Mouse (Mus musculus) CH12.LX (cell line): ENCODE measurements at regions not wholly inside any gene's neighbourhood (a gene's known extent, or its start where the extent isn't known, plus 50 kb on each side); places are given as distances from the start of the nearest gene placed in this dataset.

Source experiments
- DNase-seq: peaks from one replicate; pipeline ENCODE4 v3.0.0-alpha.2; 2013; ENCODE audit errors: extremely low read depth
- H3K27ac ChIP-seq: 2 replicates; pipeline ENCODE4 v1.5.1; 2012; ENCODE audit warnings: low read depth, mild to moderate bottlenecking, control low read depth, moderate library complexity; ENCODE audit not compliant: insufficient read depth
- H3K27me3 ChIP-seq: replicated peaks from 2 replicates; pipeline ENCODE3; 2012; ENCODE audit warnings: inconsistent platforms
- H3K36me3 ChIP-seq, 2 experiments: replicated peaks in 1 of 2; 2 replicates each; pipeline versions ENCODE3 to v1.6.1; 2012; ENCODE audit warnings: inconsistent platforms in 1 of 2, low read length in 1 of 2, mild to moderate bottlenecking in 1 of 2, mixed read lengths in 1 of 2, moderate library complexity in 1 of 2; ENCODE audit not compliant: control insufficient read depth in 1 of 2, insufficient read depth in 1 of 2
- H3K4me1 ChIP-seq, 2 experiments: 2 replicates each; pipeline ENCODE4 v1.6.1; 2012; ENCODE audit warnings: inconsistent platforms in 1 of 2, moderate library complexity in 1 of 2; ENCODE audit not compliant: insufficient read depth in 2 of 2, control insufficient read depth in 1 of 2
- H3K4me2 ChIP-seq: 2 replicates; pipeline ENCODE4 v1.6.1; 2012; ENCODE audit warnings: low read depth, mild to moderate bottlenecking, control low read depth; ENCODE audit not compliant: poor library complexity, insufficient read depth, severe bottlenecking
- H3K4me3 ChIP-seq, 3 experiments: fragments of 150-350 bp in 1 of 3; sonication (generic) in 1 of 3; replicated peaks in 1 of 3; 2 replicates each; pipeline versions ENCODE3 to v1.5.1; 2011 to 2012; ENCODE audit warnings: low read depth in 2 of 3, low read length in 2 of 3, mild to moderate bottlenecking in 2 of 3, moderate library complexity in 2 of 3, control low read depth in 1 of 3, improper control_type of control experiment in 1 of 3, inconsistent platforms in 1 of 3, mixed read lengths in 1 of 3; ENCODE audit not compliant: poor library complexity in 1 of 3
- H3K79me2 ChIP-seq: replicated peaks from 2 replicates; pipeline ENCODE4 v1.6.1; 2012; ENCODE audit warnings: mild to moderate bottlenecking, moderate library complexity; ENCODE audit not compliant: control insufficient read depth, poor library complexity, insufficient read depth, severe bottlenecking; ENCODE audit errors: extremely low read depth
- H3K9ac ChIP-seq: 2 replicates; pipeline ENCODE4 v1.6.1; 2012; ENCODE audit warnings: low read depth, mild to moderate bottlenecking, control low read depth, moderate library complexity; ENCODE audit not compliant: insufficient read depth
- H3K9me3 ChIP-seq: replicated peaks from 2 replicates; pipeline ENCODE3; 2012; ENCODE audit warnings: low read length, inconsistent platforms, mixed read lengths
- BHLHE40 ChIP-seq: IDR thresholded peaks from 2 replicates; pipeline ENCODE4 v1.6.1; 2011; ENCODE audit warnings: mild to moderate bottlenecking, low read depth, low read length, improper control_type of control experiment
- CHD1 ChIP-seq: IDR thresholded peaks from 2 replicates; pipeline ENCODE4 v1.6.1; 2012; ENCODE audit warnings: low read depth, low read length, improper control_type of control experiment, inconsistent platforms
- ELF1 ChIP-seq: IDR thresholded peaks from 2 replicates; pipeline ENCODE4 v1.6.1; 2014; ENCODE audit warnings: low read depth, mild to moderate bottlenecking, inconsistent platforms, low read length, improper control_type of control experiment
- EP300 ChIP-seq: IDR thresholded peaks from 2 replicates; pipeline ENCODE4 v1.6.1; 2011; ENCODE audit warnings: low read length, improper control_type of control experiment
- ETS1 ChIP-seq: conservative IDR thresholded peaks from 2 replicates; pipeline ENCODE4 v1.6.1; 2012; ENCODE audit warnings: low read depth, mild to moderate bottlenecking, inconsistent platforms, low read length, improper control_type of control experiment, moderate library complexity
- GABPA ChIP-seq: IDR thresholded peaks from 2 replicates; pipeline ENCODE4 v1.6.1; 2012; ENCODE audit warnings: low read depth, low read length, improper control_type of control experiment, inconsistent platforms; ENCODE audit not compliant: insufficient replicate concordance
- HCFC1 ChIP-seq: IDR thresholded peaks from 2 replicates; pipeline ENCODE4 v1.6.1; 2012; ENCODE audit warnings: low read depth, mild to moderate bottlenecking, inconsistent platforms, low read length, improper control_type of control experiment
- IRF4 ChIP-seq: IDR thresholded peaks from 2 replicates; pipeline ENCODE4 v1.6.1; 2014; ENCODE audit warnings: low read depth, mild to moderate bottlenecking, inconsistent platforms, low read length, improper control_type of control experiment
- JUN ChIP-seq: IDR thresholded peaks from 2 replicates; pipeline ENCODE4 v1.6.1; 2011; ENCODE audit warnings: low read depth, mild to moderate bottlenecking, low read length, improper control_type of control experiment, moderate library complexity; ENCODE audit not compliant: insufficient read depth
- JUND ChIP-seq: conservative IDR thresholded peaks from 2 replicates; pipeline ENCODE4 v1.6.1; 2011; ENCODE audit warnings: low read depth, low read length, improper control_type of control experiment
- KAT2A ChIP-seq: IDR thresholded peaks from 2 replicates; pipeline ENCODE4 v1.6.1; 2012; ENCODE audit warnings: low read length, improper control_type of control experiment, inconsistent platforms; ENCODE audit not compliant: insufficient replicate concordance
- MAX ChIP-seq: IDR thresholded peaks from 2 replicates; pipeline ENCODE4 v1.6.1; 2011; ENCODE audit warnings: low read length, improper control_type of control experiment
- MEF2A ChIP-seq: IDR thresholded peaks from 2 replicates; pipeline ENCODE4 v1.6.1; 2014; ENCODE audit warnings: low read depth, mild to moderate bottlenecking, inconsistent platforms, low read length, improper control_type of control experiment, borderline replicate concordance
- MYC ChIP-seq: IDR thresholded peaks from 2 replicates; pipeline ENCODE4 v1.6.1; 2011; ENCODE audit warnings: low read depth, mild to moderate bottlenecking, improper control_type of control experiment, low read length
- PAX5 ChIP-seq: IDR thresholded peaks from 2 replicates; pipeline ENCODE4 v1.6.1; 2012; ENCODE audit warnings: low read length, inconsistent platforms, mixed read lengths
- POLR2A ChIP-seq: IDR thresholded peaks from 2 replicates; pipeline ENCODE4 v1.6.1; 2011; ENCODE audit warnings: low read depth, mild to moderate bottlenecking, improper control_type of control experiment, low read length
- RAD21 ChIP-seq: IDR thresholded peaks from 2 replicates; pipeline ENCODE4 v1.6.1; 2011; ENCODE audit warnings: low read depth, mild to moderate bottlenecking, low read length, improper control_type of control experiment, moderate library complexity
- RCOR1 ChIP-seq: conservative IDR thresholded peaks from 2 replicates; pipeline ENCODE4 v1.6.1; 2012; ENCODE audit warnings: low read depth, mild to moderate bottlenecking, inconsistent platforms, low read length, improper control_type of control experiment
- SIN3A ChIP-seq: IDR thresholded peaks from 2 replicates; pipeline ENCODE4 v1.6.1; 2012; ENCODE audit warnings: low read length, improper control_type of control experiment, inconsistent platforms
- SMC3 ChIP-seq: IDR thresholded peaks from 2 replicates; pipeline ENCODE4 v1.6.1; 2011; ENCODE audit warnings: low read depth, low read length, improper control_type of control experiment
- TBP ChIP-seq: conservative IDR thresholded peaks from 2 replicates; pipeline ENCODE4 v1.6.1; 2011; ENCODE audit warnings: low read depth, low read length, improper control_type of control experiment
- UBTF ChIP-seq: IDR thresholded peaks from 2 replicates; pipeline ENCODE4 v1.6.1; 2012; ENCODE audit warnings: low read depth, mild to moderate bottlenecking, inconsistent platforms, low read length, improper control_type of control experiment, moderate library complexity
- USF1 ChIP-seq: IDR thresholded peaks from 2 replicates; pipeline ENCODE4 v1.6.1; 2014; ENCODE audit warnings: low read depth, mild to moderate bottlenecking, inconsistent platforms, low read length, improper control_type of control experiment
- USF2 ChIP-seq: conservative IDR thresholded peaks from 2 replicates; pipeline ENCODE4 v1.6.1; 2011; ENCODE audit warnings: low read depth, low read length, improper control_type of control experiment
- ZC3H11A ChIP-seq: IDR thresholded peaks from 2 replicates; pipeline ENCODE4 v1.6.1; 2012; ENCODE audit warnings: low read depth, mild to moderate bottlenecking, inconsistent platforms, low read length, improper control_type of control experiment
- ZKSCAN1 ChIP-seq: IDR thresholded peaks from 2 replicates; pipeline ENCODE4 v1.6.1; 2012; ENCODE audit warnings: low read depth, inconsistent platforms, low read length, improper control_type of control experiment, borderline replicate concordance
- ZMIZ1 ChIP-seq: IDR thresholded peaks from 2 replicates; pipeline ENCODE4 v1.6.1; 2012; ENCODE audit warnings: low read depth, mild to moderate bottlenecking, inconsistent platforms, low read length, improper control_type of control experiment
- ZNF384 ChIP-seq: IDR thresholded peaks from 2 replicates; pipeline ENCODE4 v1.6.1; 2012; ENCODE audit warnings: low read depth, low read length, improper control_type of control experiment, inconsistent platforms
- dilution Hi-C: fragments of 300-500 bp; cut with MboI; formaldehyde crosslinking; loops from 2 replicates; pipeline ENCODE4 v1.14.3; 2020; ENCODE audit warnings: low sequenced_read_pairs; ENCODE audit not compliant: extremely low pct_unique_long_range_greater_than_20kb, extremely low pct_ligation_motif_present
- in situ Hi-C: fragments of 300-500 bp; cut with MboI; formaldehyde crosslinking; loops from 3 replicates; pipeline ENCODE4 v1.14.3; 2019; ENCODE audit warnings: low sequenced_read_pairs, low pct_ligation_motif_present, low pct_unique_long_range_greater_than_20kb, mixed read lengths

DNA sequence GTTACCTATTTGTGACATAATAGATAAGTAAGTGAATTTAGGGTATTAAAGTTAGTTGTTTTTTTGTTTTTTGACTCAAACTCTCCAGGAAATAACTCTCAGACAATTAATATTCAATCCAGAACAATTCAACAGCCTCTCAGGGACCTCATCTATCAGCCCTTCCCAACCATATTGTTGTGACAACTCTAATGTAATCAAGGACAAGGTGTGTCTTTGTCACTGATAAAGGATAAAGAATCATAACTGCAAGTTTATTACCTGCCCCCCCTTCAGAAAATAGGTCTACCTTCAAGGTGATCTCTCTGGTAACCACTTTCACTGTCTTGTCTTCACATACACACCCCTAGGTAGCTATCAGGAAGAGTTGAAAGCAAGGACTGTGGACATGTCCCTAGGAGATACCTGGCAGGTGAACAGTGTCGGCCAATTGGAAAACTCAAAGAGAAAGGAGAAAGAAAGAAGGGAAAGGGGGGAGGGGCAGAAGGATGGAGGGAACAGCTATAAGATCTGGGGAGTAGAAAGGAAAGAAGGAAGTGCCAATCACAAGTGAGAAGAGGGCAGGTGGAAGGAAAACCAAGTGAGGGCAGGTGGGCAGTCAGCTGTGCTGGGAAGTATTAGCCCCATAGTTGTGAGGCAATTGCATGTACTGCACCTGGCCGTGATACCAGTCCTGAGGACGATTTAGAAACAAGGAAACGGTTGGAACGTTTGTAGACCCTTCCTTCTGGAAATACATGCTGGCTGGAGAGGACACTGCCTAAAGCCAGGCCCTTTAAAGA lies 51.3 kb upstream of the Gm47985 start:
- H3K4me2 ChIP-seq, result no peak overlapping the region

DNA sequence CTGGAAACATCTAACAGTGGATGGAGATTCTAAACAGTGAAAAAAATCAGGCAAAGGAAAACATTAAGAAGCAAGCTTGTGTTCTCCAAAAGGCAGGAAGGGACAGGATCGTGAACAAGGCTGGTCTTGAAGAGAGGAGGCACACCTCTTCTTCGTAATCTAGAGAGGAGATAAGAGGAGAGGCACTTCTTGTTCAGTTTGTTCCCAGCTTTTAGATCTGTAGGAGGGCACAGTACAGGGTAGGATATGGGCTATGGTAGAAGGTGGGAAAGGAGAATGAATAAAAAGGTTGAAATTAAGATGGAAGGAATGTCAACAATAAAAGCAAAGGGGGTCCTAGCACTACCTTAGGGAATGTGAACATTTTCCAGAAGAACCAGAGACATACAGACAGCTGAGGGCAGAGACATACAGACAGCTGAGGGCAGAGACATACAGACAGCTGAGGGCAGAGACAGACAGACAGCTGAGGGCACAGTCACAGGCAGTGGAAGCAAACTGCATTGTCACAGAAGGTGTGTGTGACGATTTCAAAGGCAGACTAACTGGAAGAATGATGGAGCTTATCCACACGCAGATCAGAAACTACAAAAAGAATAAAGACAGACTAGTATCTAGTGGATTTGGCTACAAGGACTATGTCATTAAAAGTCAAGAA lies 50.6 kb upstream of the Gm47985 start:
- Histone ChIP-seq H3K9me3 (no peaks in the 10 kb centered on the region), H3K4me2 (no peak overlapping the region), H3K27ac (no peak overlapping the region), H3K36me3 (no peaks in the 10 kb centered on the region), H3K79me2 (no peaks in the 10 kb centered on the region), H3K4me1 (no peaks in the 10 kb centered on the region), H3K9ac (no peak overlapping the region), H3K27me3 (no peaks in the 10 kb centered on the region), H3K4me3 (no peak overlapping the region)
- DNase-seq, result no peak
- TF ChIP-seq MYC, result no peak
- no peak for TF ChIP-seq JUN
- no peak for TF ChIP-seq ZKSCAN1
- no peak for TF ChIP-seq ZMIZ1
- no peak for TF ChIP-seq ELF1
- TF ChIP-seq UBTF, result no peak
- TF ChIP-seq JUND, result no peak
- TF ChIP-seq GABPA, result no peak
- no peak for TF ChIP-seq BHLHE40
- no peak for TF ChIP-seq USF1
- TF ChIP-seq ZC3H11A, result no peak
- no peak for TF ChIP-seq HCFC1
- TF ChIP-seq PAX5, result no peak
- no peak for TF ChIP-seq IRF4
- TF ChIP-seq SIN3A, result no peak
- TF ChIP-seq POLR2A, result no peak
- TF ChIP-seq SMC3, result no peak
- no peak for TF ChIP-seq KAT2A
- dilution Hi-C loops, result no loop called here
- in situ Hi-C loops, result no loop called here

More for the DNA sequence above, 51.3 kb upstream of the Gm47985 start:
- no peak for DNase-seq
- Histone ChIP-seq H3K4me1 (no peaks in the 10 kb centered on the region), H3K79me2 (no peaks in the 10 kb centered on the region), H3K36me3 (no peaks in the 10 kb centered on the region), H3K4me3 (no peak overlapping the region), H3K27ac (no peak overlapping the region), H3K9ac (no peak overlapping the region)
- dilution Hi-C loops (no loop called here), in situ Hi-C loops (no loop called here)
- no peak for TF ChIP-seq ELF1
- TF ChIP-seq PAX5, result no peak
- TF ChIP-seq USF1, result no peak
- no peak for TF ChIP-seq IRF4
- TF ChIP-seq SMC3, result no peak
- TF ChIP-seq ZMIZ1, result no peak
- no peak for TF ChIP-seq RCOR1
- no peak for TF ChIP-seq ZKSCAN1
- TF ChIP-seq SIN3A, result no peak
- TF ChIP-seq RAD21, result no peak
- TF ChIP-seq MAX, result no peak
- no peak for TF ChIP-seq ZNF384
- TF ChIP-seq MEF2A, result no peak
- TF ChIP-seq CHD1, result no peak
- no peak for TF ChIP-seq ETS1
- TF ChIP-seq EP300, result no peak
- no peak for TF ChIP-seq TBP
- TF ChIP-seq USF2, result no peak
- TF ChIP-seq, all 38 proteins: peak for 0
- Histone ChIP-seq H3K27me3 (no peaks in the 10 kb centered on the region), H3K9me3 (no peaks in the 10 kb centered on the region)
